Mouse (Mus musculus) central nervous system, embryonic 18 days (tissue): Measurements from ENCODE around the gene Padi4. TPM values are rescaled to one million over a fixed set of nuclear protein-coding genes. Genes with fewer than 3 reads are reported as not detected.

ENCODE experiments used
- polyA plus RNA-seq: library from polyadenylated mRNA; depleted of rRNA; stranded (reverse); fragments of >200 nt; gene quantifications from 2 replicates; pipeline ENCODE4 v1.2.3, GENCODE M21; 2012; rRNA removed

The Padi4 gene
- 0.10 and 0.12 TPM in 2 replicates for polyA plus RNA-seq

DNA sequence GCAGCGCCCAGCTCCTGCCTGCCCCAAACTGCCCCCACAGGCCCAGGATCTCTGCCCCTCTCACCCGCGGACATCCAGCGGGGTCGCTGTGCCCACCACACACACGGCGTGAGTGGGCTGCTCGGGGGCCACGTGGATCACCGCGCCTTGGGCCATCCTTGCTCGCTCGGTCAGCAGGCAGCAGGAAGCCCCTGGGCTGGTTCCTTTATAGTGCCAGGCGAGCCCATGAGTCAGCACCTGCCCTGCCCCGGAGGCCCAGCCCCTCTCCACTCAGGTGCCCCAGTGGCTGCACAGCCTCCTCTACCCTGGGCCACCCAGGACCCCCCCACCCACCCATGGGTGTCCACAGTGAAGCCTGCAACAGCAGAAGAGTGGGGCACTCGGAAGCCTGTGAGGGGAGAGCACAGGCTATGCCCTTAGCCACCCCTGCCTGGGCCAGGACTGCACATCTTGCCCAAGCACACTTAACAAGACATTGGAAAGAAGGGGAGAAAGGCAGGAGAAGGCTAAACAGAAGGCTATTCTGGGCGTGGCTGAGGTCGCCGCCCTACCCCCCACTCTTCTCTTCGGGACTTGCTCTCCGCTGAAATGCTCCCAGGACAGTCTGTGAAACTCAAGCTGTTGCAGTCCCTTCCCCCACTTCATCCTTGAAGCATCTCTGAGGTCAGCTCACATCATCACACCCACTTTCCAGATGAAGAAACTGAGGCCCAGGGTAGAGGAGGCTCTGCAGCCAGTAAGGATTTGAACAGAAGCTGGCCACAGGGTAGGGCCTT lies at the start of gene Padi4:
Gene Padi4, minus strand, starts transcription at position 212 of the 776 bp plus-strand sequence.

DNA sequence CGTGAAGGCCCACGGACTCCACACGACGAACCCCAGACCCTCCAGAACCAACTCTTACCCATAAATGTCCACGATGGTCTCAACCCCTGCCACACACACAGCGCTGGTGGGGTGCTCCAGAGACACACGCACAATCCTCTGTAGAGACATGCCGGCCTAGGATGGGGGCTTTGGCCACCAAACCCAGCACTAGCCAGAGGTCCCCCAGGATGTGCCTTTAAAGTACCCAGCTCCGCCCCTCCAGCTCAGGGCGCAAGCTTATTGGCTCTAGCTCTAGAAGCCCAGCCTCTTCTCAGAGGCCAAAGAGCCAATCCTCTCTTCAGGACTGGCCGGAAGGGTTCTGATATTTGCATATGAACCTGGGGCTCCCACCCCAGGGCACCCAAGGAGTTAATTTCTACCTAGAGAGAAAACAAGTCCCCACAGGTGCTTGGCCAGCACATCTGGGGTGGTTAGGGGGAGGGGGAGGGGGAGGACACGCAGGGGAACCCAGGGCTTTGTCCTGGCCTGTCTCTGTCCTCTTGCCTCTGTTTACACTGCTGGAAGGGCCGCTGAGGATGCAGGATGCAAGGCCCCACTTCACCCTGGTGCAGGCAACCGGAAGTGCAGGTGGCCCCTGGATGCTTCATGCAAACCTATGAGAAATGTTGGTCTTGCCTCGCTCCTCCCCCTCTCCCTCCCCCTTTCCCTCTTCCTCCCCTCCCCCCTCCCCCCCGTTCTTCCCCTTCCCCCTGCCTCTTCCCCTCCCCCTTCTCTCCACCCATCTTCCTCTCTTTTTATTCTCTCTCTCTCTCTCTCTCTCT lies 36.6 kb upstream of the Padi4 start, which contains the start of gene Padi3:
Gene Padi3, minus strand, starts transcription at position 191 of the 803 bp plus-strand sequence.

DNA sequence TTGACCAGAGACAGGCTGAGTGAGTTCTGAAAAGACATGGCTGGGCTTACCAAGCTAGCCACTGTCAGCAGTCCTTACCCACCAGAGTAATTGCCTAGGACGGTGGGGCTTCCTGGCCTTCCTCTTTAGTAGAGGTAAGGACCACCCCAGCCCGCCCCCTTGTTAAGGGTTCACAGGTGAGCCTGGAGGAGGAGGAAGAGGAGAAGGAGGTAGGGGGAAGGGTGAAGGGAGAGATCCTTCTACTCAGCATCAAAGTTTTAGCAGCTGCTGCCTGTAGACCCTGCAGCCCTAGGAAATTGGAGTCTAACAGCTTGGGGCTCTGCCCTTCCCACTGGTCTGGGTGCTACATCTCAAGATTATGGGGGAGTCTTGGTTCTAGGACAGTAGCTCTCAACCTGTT lies 31.5 kb downstream of the Padi4 start, which contains the start of gene Padi6:
Gene Padi6, minus strand, starts transcription at position 101 of the 400 bp plus-strand sequence.

DNA sequence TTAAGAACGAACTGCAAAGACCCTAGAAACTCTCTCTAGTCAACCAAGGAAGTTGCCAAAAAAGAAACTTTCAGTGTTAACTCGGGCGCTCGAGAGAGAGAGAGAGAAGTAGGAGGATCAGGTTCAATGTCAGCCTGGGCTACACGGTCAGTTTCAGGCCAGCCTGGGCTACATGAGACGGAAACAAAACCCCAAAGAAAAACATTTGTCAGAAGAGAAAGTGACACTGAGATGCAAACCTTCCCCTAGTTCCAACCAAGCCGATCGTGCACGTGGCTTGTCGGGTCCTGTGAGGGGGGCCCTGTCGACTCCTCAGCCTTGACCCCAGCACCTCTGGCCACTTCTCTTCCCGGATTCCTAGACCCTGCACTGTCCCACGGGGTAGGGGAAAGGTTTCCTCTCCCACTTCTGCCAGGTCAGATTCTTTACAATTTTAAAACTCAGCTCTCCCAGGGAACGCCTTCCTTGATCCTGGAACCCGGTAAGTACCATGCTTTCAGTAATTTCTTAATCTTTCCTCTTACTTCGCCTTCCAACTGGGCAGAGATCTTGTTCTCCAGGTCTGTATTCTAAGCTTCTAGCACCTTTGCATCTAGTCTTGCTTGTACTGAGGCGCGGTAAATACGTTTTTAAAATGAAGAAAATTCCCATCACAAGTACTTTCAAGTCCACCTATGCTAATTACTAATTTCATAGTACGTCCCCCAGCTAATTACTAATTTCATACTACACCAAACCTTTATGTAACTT lies 73.6 kb downstream of the Padi4 start, which contains the start of gene Rcc2:
Gene Rcc2, plus strand, starts transcription at position 273 of the 750 bp plus-strand sequence.

Other genes starting within 250 kb of the Padi4 start
- gene Arhgef10l, start 108.2 kb downstream of the Padi4 start, polyA plus RNA-seq: 32.8 and 33.2 TPM in 2 replicates
- gene Rcc2, start 73.7 kb downstream of the Padi4 start, polyA plus RNA-seq: 45.2 and 54.3 TPM in 2 replicates
- 0.09 and 0.10 TPM in 2 replicates for gene Padi6, start 31.6 kb downstream of the Padi4 start, polyA plus RNA-seq
- gene Padi3, start 36.4 kb upstream of the Padi4 start, polyA plus RNA-seq: 0.01 TPM in 1 of 2 replicates, not detected in the other
- gene Padi1, start 71.5 kb upstream of the Padi4 start, polyA plus RNA-seq: 0.07 and 0.10 TPM in 2 replicates
- 0.66 and 1.4 TPM in 2 replicates for gene Padi2, start 132.1 kb upstream of the Padi4 start, polyA plus RNA-seq
- gene Sdhb, start 187.0 kb upstream of the Padi4 start, polyA plus RNA-seq: 240 and 266 TPM in 2 replicates
- gene Atp13a2, start 212.6 kb upstream of the Padi4 start, polyA plus RNA-seq: 236 and 259 TPM in 2 replicates
- gene Mfap2, start 236.2 kb upstream of the Padi4 start, polyA plus RNA-seq: 96.4 and 101 TPM in 2 replicates